Mouse (Mus musculus): ENCODE results near the gene Meltf.

GRCm38 (mm10) chr16:31931330-31931729 is 52.7 kb downstream of the Meltf start:
- TF ChIP-seq POLR2A (IDR thresholded peaks at IDR 0.05; ENCODE audit: control insufficient read depth, low read depth, low read length) = no peak
- no peak for TF ChIP-seq CTCF (IDR thresholded peaks at IDR 0.05; ENCODE audit: control insufficient read depth, insufficient read depth, insufficient replicate concordance, low read depth, low read length)

Data from testis, adult 2 months (tissue).